Mouse (Mus musculus): ENCODE measurements around the gene AL607142.1.

Gene AL607142.1

DNA sequence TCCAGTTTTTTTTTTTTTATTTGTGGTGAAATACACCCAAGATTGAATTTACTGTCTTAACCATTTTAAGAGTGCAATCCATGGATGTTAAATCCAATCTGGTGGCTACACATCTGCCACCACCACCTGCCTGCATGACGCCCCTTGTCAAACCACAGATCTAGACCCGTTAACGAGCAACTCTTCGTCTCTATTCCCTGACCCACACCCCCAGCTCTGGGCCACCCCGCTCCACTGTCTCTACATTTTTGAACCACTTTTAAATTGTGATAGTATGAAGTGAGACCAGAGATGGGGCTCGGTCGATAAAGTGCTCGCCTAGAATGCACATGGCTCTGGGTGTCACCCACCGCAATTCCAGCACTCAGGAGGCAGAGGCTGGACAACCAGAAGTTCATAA lies 8.3 kb upstream of the AL607142.1 start:
- DNase-seq (ENCODE audit: low spot score in 2 of 2): no peak

DNA sequence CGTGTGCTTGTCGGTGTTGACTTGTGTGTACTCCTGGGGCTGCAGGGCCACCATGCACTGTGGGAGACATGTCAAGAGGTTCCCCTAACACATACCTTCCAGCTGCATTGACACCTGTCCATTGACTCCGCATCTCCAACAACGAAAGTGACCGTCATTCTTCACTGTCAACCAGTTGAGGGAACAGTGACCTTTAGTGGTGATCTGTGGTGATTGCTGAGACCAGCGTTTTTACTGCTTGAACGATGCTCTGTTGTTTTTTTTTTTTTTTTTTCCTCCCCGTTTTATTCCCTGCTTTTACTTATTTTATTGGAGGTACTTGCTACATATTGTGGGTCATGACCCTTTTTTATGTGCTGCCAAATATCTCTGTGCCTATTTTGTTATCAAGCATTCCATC lies 7.3 kb upstream of the AL607142.1 start:
- no peak for DNase-seq (ENCODE audit: low spot score in 2 of 2)

DNA sequence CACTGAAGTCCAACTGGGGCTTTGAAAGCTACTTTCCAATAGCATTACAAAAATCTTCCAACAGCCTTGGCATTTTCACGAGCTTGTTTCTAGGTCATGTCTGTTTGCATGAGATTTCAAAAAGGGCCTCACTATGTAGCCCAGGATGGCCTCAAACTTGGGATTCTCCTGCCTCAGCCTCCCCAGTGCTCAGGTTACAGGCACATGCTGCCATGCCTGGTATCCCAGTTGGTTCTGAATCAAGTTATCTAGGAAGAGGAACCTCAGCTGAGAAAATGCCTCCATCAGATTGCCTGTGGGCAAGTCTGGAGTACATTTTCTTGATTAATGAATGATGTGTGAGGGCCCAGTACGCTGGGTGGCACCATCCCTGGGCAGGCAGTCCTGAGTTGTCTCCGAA lies 6.6 kb upstream of the AL607142.1 start:
- no peak for DNase-seq (ENCODE audit: low spot score in 2 of 2)

DNA sequence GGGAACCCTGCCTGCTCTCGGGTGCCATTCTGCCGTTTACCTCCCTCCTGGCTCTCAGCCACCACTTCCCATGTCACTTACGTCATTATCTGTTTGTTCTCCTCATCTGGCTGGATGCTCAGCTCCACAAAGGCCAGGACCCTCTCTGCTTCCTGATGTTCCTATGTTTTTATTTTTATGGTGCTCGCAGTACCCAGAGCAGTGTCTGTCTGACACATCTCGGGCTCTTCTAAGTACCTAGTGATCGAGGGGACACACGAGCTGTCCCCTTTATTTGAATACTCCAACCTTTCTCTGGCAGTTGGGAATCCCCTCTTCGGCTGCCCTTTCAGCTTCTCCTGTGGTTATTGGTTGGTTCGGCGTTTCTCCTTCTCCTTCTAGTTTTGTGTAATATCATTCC lies 6.0 kb upstream of the AL607142.1 start:
- DNase-seq (ENCODE audit: low spot score in 2 of 2): no peak

DNA sequence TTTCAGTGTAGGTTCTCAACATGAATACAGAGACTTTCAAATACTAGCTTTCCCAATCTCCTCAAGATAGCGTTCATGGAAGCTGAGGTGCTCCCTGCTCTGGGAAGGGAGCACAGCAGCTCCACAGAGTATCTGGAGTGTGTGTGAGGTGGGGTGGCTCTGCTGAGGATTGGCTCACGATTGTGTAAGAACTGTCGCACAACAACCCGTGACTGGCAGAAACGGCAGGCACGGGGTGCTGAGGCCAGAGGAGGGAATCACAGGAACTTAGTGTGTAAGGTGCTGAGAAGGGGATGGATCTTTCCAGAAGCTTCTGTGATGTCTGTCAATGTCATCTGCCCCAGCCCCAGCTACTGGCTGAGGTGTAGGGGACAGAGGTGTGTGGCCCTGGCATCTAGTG lies 3.1 kb upstream of the AL607142.1 start:
- DNase-seq (ENCODE audit: low spot score in 2 of 2): no peak

DNA sequence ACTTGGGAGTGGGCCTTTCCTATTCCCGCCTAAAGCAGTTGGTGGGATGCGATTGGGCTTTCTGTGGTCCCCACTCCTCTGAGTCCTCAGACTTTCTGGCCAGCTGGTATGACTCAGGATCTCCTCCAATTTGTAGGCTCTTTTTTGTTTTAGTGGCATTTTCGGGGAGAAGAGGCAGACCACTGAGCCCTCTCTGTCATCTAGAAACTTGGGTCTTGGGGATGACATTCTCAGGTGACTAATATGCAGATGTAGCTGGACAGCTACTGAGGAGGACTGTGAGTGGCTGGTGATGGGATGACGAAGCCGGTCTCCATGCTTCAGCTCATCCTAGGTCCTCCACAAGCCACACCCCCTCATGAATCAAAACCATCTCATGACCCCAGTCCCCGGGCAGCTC lies 2.6 kb upstream of the AL607142.1 start:
- no peak for DNase-seq (ENCODE audit: low spot score in 2 of 2)

DNA sequence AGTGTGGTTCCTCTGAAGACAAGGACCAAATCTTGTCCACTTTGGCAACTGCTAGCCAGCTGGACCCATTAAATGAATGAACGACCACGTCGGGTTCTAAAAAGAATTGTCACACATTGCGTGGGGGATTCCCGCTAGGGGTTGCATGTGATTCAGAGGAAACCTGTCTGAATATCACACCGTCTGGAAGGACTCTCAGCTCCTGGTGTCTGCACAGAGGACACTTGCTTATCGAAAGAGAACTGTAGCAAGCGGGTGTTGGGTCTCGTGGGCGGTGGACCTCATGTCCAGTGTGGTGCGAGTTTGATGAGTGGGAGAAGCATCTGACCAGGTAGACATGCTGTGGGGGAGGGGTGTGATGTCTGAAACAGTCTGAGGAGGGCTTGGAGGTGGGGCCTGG lies 2.0 kb upstream of the AL607142.1 start:
- no peak for DNase-seq (ENCODE audit: low spot score in 2 of 2)

DNA sequence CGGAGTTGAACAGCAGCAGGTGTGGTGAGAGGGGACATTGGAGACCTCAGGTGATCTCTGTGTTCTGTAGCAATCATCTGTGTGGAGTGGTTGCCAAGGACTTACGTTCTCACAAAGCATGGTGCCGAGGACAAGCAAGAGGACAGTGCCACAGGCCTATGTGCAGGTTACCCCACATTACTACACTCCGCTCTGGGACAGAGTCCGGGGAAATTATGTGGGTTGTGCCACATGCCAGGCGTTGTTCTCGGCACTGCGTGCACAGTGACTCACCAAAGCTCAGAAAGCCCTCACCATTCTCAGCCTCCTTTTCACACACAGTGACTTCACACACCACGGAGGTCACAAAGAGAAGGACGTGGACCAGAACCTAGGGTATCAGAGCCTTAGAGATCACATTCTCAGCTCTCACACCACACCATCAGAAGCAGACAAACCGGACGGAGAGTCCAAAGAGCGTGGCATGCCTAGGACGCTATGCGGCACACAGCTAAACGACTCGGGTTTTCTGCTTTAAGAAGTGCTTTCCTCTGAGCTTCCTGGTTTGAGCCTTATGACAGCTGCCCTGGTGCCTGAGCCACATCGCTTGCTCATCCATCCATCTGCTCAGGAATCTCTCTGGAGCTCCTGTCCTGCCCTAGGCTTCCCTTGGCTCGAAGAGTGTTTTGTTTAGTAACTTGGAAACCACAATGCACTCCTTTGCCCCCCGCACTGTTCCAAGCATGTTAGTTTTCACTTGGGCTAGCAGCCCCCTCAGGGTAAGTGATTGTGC lies 1.3 kb upstream of the AL607142.1 start:
- DNase-seq (ENCODE audit: low spot score in 2 of 2): no peak

DNA sequence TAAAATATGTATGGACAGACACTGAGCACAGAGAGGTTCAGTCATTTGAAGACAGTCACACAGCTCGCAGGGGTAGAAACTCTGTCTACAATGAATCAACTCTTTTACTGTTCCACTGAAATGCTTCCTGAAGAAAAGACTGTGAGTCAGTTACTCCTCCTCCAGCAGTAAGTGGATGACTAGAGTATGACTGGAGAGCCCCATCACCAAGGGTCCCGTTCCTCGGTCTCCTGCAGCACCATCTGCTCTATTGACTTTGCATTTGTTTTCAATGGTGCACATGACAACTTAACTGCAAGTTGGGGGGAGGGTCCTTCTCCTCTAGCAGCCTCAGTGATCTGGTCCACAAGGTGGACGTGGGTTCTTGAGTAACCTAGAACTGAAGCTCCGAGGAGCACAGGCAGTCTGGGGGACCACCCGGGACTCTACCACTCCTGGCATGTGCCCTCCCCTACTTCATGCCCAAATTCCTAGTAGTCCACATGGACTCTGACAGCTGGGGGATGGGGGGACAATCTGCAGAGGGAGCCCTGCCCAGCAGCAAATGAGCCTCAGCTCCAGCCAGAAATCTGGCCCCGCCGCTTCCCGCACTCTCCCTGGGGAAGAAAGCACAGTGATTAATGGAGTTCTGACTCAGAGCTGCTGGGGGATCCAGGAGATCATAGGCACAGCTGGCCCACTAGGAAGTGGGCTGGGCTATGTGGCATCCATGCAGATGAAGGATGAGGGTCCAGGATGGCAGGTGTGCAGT lies 2.2 kb downstream of the AL607142.1 start:
- DNase-seq (ENCODE audit: low spot score in 2 of 2): no peak

DNA sequence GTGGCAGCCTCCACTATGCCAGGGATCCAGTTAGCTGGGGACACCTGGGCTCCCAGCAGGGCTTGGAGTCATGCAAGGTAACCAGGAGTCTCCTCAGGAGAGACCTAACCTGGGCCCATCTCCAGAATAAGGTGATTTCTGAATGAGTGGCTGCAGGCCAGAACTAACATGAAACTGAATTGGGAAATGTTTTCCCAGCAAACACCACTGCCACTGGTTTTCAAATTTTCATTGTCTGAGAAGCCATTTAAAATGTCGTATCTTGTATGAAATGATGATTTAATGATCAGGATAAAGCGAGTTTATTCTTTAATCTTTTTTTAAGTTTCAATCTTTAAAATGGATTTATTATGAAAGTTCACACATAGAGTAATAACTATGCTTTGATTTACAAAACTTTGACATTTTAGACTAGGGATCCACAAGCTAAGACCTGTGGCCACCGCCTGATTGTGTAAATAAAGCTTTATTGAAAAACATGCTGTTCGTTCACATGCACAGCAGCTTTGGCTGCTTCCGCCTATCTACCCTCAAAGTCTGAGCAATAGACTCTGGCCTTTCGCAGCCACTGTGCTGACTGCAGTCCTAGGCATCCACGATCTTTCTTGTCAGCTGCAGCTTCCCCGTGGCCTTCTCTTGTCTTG lies 2.9 kb downstream of the AL607142.1 start:
- DNase-seq (ENCODE audit: low spot score in 2 of 2): no peak

DNA sequence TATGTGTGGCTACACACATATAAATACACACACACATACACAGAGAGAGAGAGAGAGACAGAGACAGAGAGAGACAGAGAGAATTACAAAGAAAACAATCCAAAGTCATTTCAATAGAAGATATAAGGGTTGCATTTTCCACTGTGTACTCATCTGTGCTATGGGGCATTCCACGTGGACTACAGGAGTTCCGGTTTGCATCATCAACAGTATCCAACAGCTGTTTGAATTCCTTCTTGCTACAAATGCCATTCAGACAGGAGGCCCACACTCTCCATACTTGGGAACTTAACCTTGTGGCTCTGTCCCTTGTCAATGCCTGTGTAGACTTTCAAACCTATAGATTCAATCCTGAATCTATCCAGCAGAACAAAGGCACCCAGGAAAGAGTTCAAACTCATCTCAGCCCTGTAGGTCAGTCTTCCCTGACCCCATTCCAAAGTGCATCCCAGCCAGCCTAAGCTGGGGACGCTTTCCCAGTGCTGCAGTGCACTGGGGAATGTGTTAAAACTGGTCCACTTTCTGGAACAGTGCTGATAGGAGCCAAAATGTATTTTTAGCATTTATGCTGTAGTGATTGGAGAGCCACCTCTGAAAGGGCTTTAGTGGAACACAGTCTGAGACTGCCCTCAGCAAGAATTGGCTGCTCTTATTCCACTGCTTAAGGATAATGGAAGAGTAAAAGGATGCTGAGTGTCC lies 4.2 kb downstream of the AL607142.1 start:
- no peak for DNase-seq (ENCODE audit: low spot score in 2 of 2)

DNA sequence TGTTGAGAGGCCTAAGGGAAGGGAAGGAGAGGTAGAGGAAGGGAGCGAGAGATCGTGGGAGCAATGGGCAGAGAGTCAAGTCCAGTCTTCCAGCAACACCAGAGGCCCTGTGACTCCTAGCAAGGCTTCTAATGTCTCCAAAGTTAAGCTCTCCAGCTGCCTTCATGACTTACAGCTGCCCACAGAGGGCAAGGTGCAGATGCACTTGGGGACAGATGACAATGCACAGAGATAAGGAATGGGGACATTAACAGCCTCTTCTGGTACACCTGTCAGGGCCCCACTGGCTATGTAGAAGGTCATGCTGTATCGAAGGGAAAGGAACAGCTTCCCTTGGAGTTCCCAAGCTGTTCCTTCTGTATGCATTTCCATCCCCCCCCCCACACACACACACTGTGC lies 4.8 kb downstream of the AL607142.1 start:
- DNase-seq (ENCODE audit: low spot score in 2 of 2): no peak

DNA sequence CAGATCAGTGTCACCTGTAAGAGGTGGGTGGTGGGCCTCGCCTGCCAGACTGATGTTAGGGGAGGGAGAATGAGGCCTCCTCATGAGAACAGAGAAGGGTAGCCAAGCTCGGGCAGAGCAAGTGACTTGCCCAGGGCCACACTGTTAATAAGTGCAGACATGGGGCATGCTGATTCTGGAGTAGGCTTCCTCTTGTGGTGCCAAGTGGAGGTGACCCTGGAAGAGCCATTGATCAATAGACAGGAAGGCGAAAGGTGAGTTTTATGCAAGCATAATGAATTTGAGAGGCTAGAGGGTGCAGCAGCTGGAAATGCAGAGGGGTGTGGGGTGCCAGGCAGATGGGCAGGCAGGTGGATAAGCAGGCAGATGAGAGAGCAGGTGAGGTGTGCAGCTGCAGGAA lies 6.6 kb downstream of the AL607142.1 start:
- no peak for DNase-seq (ENCODE audit: low spot score in 2 of 2)

DNA sequence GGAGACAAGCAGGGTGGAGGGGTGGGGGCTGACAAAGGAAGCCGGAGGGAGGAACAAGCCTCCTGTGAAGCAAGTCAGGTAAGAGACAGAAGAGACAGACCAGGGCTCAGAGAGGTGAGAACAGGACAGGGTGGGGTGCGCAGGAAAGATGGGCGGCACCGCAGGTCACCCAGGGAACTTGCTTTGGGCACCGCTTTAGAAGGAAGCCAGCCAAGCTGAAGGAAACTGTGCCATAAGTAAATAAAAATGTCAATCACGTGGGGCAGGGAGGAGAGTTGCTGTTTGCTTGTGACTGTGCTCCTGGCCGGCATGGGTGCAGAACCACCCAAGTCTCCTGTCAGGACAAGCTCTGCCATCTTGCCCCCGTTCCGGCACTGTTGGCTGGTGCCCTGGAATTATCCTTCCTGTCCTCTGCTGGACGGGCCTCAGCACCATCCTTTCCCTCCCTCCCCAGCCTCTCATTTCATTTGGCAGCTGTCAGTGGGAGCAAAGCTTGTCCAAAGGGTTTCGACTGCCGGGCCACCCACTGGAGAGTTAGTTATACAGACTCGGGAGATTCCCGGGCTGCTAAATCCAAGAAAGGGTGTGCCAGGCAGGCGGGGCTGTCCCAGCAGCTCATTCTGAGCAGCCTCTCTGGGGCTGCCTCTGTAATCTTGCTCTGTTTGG lies 7.2 kb downstream of the AL607142.1 start:
- DNase-seq (ENCODE audit: low spot score in 2 of 2): no peak

DNA sequence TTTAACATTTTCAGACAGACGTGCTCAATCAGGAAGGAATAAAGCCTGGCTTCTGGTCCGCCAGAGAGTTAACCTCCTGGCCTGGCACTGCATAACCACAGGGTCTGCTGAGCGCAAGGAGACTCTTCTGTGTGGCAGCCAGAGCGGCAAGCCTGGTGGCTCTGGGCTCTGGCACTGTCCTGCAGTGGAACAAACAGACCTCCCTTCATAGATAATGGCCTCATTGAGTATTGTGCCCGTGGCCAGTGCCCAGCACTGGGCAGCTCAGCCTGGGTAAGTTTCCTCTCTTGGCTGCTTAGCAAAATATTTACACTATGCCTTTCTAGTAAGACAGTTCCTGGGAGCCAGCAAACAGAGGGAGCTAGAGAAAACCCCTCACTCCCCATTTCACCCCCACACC lies 9.3 kb downstream of the AL607142.1 start:
- peak; percentile 68 to 79 for DNase-seq (ENCODE audit: low spot score in 2 of 2)

DNA sequence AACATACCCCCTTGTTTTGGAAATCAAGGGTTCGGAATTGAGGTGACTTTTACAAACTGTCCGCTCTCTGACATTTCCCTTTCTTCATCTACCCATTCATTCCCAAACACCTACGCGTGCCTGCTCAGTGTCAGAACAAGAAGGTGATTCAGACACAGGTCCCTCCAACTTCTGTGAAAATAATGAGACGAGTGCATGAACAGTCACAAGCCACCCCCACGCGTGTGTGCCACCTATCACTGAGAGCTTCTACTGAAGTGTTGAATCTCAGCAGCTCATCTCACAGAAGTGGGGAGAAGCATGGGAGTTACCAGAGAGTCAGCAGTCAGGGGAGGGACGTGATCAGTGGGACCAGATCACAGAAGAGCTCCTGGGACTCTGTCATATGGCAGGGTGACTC lies 12.5 kb downstream of the AL607142.1 start:
- no peak for DNase-seq (ENCODE audit: low spot score in 2 of 2)

DNA sequence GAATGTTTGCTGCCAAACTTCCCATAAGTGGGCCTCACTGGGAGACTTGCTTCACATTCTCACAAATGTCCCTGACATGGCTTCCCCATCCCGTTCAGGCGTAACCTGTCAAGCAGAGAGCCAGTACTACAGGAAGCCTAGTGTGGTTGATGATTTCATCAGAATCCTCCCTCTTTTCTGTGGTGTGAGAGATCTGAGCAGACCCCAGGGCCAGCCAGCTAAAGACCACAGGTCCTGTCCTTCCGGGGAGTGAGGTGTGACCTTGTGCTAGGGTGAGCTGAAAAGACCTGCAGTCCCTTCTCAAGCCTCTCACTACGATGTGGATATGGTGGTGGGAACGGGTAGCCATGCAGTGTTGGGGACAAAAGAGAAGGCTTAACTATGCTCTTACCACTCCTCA lies 17.7 kb downstream of the AL607142.1 start:
- no peak for DNase-seq (ENCODE audit: low spot score in 2 of 2)

DNA sequence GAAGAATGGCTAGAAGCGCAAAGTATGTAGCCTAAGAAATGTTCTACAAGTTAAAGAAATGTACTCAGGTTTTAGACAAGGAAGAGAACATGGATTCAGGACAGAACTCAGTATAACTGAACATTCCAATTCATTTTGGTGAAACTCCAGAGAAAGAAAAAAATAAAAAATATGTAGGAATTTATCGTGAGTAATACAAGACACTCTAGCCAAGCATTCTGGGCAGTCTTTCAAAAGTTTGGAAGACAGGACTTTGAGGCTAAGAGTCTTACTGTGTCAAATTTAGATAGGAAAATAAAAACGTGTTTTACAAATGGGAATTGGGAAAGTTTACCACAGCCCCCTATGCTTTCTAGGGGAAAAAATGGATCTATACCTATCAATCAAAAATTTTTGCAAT lies 18.9 kb downstream of the AL607142.1 start:
- DNase-seq (ENCODE audit: low spot score in 2 of 2): no peak

DNA sequence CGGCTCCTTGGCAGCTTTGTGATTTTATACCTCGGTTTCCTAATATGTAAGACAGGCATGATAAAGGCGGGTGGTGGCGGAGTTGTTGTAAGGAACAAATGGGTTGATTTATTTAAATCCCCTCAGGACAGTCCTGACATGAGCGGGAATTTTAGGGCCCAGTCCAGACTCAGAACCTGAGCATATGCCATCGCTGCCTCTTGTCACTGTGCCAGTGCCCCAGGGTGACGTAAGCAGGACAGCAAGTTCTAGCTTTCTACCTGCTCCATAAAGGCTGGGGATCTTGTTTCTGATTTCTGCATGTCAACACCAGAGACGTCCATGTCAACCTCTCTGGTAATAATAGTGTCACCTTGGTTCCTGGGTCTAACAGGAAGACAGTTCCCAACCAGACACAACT lies 24.7 kb downstream of the AL607142.1 start:
- no peak for DNase-seq (ENCODE audit: low spot score in 2 of 2)

DNA sequence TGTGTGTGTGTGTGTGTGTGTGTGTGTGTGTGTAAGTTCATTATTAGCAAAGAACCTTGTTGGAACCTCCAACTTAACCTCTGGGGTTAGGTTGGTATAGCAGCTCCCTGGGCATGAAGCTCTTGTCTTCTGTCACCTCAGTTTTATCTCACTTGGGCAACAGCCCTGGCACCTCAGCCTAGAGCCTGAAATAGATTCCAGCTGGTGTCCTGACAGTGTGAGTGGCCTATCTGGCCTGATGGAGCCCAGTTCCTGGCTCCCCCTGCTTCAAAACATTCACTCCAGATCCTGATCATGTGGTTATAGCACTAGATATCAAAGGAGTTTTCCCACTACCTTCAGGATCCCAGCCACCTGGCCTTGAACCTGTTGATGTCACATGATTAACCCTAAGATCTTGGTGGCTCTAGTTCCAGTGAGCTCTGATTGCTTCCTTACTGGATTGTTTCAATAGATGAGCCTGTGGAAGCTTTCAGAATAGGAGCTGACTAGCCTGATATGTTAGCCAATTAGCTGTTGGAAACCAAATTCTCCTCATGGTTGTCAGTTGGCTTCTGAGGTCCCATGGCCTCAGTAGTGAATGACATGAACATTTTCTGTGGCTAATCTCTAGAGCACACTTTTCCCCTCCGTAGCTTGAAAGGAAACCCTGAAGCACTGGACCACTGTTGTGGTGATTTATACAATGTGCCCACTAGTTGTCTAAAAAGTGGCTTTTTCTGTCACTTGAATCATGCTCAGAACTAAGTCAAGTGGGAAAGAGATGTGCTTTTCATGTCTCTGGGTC lies 27.4 kb downstream of the AL607142.1 start:
- DNase-seq (ENCODE audit: low spot score in 2 of 2): no peak

DNA sequence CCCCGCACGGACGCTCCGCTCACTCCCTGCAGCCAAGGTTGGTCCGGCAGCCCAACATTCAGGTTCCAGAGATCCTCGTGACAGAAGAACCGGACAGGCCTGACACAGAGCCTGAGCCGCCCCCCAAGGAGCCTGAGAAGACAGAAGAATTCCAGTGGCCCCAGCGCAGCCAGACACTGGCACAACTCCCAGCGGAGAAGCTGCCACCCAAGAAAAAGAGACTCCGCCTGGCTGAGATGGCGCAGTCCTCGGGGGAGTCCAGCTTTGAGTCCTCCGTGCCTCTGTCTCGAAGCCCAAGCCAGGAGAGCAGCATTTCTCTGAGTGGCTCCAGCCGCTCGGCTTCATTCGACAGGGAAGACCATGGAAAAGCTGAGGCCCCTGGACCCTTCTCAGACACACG lies 32.1 kb downstream of the AL607142.1 start:
- no peak for DNase-seq (ENCODE audit: low spot score in 2 of 2)
